Mouse (Mus musculus) right cerebral cortex, postnatal 25 days (tissue): ENCODE results near the gene Pla2g4e.
A peak's percentile ranks its signal among the peaks of the same experiment; 100 is the strongest.

Experiments used
- DNase-seq: peaks from one replicate; pipeline ENCODE4 v3.0.0; 2022

The Pla2g4e gene

GRCm38 (mm10) chr2:120235947-120236640, 9.0 kb downstream of the Pla2g4e start:
- no peak for DNase-seq

GRCm38 (mm10) chr2:120235381-120235780, 9.8 kb downstream of the Pla2g4e start:
- no peak for DNase-seq

GRCm38 (mm10) chr2:120231642-120232041, 13.5 kb downstream of the Pla2g4e start:
- DNase-seq = no peak

- DNase-seq = no peak
These were observed 30.5 kb downstream of the Pla2g4e start for GRCm38 (mm10) chr2:120214600-120214999.

- DNase-seq = no peak
These were observed 33.7 kb downstream of the Pla2g4e start for GRCm38 (mm10) chr2:120211448-120211847.

- no peak for DNase-seq
These were observed 37.2 kb downstream of the Pla2g4e start for GRCm38 (mm10) chr2:120207926-120208325.

- DNase-seq = no peak
These were observed 38.1 kb downstream of the Pla2g4e start for GRCm38 (mm10) chr2:120207028-120207427.

- no peak for DNase-seq
These were observed 41.4 kb downstream of the Pla2g4e start for GRCm38 (mm10) chr2:120203742-120204141.

- no peak for DNase-seq
These were observed 45.1 kb downstream of the Pla2g4e start for GRCm38 (mm10) chr2:120200077-120200476.

GRCm38 (mm10) chr2:120188174-120188573, 57.0 kb downstream of the Pla2g4e start:
- no peak for DNase-seq

GRCm38 (mm10) chr2:120187583-120187982, 57.6 kb downstream of the Pla2g4e start:
- no peak for DNase-seq

- no peak for DNase-seq
These were observed 59.4 kb downstream of the Pla2g4e start for GRCm38 (mm10) chr2:120185527-120186276.

GRCm38 (mm10) chr2:120178936-120179335, 66.2 kb downstream of the Pla2g4e start:
- no peak for DNase-seq

- peak; percentile 24 for DNase-seq
These were observed 71.4 kb downstream of the Pla2g4e start for GRCm38 (mm10) chr2:120173718-120174117.

GRCm38 (mm10) chr2:120171362-120171761, 73.8 kb downstream of the Pla2g4e start:
- no peak for DNase-seq

GRCm38 (mm10) chr2:120170726-120171125, 74.4 kb downstream of the Pla2g4e start:
- no peak for DNase-seq

GRCm38 (mm10) chr2:120169382-120169781, 75.8 kb downstream of the Pla2g4e start:
- no peak for DNase-seq

- DNase-seq = no peak
These were observed 77.4 kb downstream of the Pla2g4e start for GRCm38 (mm10) chr2:120167763-120168162.

- DNase-seq = no peak
These were observed 79.7 kb downstream of the Pla2g4e start for GRCm38 (mm10) chr2:120165474-120165873.

- DNase-seq = no peak
These were observed 85.7 kb downstream of the Pla2g4e start for GRCm38 (mm10) chr2:120159434-120159833.

GRCm38 (mm10) chr2:120158846-120159245, 86.3 kb downstream of the Pla2g4e start:
- DNase-seq = no peak

- no peak for DNase-seq
These were observed 87.1 kb downstream of the Pla2g4e start for GRCm38 (mm10) chr2:120158016-120158415.

- no peak for DNase-seq
These were observed 87.5 kb downstream of the Pla2g4e start for GRCm38 (mm10) chr2:120157606-120158005.

GRCm38 (mm10) chr2:120154361-120154894, 90.7 kb downstream of the Pla2g4e start, which contains the start of gene Ehd4:
Gene Ehd4, minus strand, starts transcription at chr2:120154606.
- DNase-seq = peak; percentile 98
